Mouse (Mus musculus): ENCODE results near the gene Olfr521.
"Not testable (repeated sequence)": the region's sequence is repeated elsewhere in the genome, so short reads cannot be mapped to it uniquely, and the experiment has no call there.

Olfr521 gene

DNA sequence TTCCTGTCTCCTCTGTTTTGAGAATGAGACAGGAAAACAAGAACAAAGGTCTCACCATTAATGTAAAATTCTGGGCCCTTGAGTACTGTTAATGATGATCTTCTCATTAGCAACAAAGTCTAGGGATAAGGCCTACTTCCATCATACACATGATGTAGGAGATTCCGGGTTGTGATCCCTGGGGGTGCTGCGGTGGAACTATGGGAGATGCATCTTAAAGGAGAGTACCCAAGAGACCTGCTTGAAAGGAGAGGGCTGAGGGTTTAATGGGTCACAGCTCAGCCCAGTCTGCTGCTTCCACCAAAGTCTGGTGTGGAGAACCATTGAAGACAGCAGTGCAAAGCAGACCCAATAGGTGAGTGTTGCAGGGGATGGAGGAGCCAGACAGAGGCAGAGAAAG, at the start of gene Olfr521:
Gene Olfr521, plus strand, starts transcription at position 301 of the 400 bp plus-strand sequence.
- DNase-seq (ENCODE audit: low read depth in 2 of 2, low spot score in 2 of 2) = no peak

DNA sequence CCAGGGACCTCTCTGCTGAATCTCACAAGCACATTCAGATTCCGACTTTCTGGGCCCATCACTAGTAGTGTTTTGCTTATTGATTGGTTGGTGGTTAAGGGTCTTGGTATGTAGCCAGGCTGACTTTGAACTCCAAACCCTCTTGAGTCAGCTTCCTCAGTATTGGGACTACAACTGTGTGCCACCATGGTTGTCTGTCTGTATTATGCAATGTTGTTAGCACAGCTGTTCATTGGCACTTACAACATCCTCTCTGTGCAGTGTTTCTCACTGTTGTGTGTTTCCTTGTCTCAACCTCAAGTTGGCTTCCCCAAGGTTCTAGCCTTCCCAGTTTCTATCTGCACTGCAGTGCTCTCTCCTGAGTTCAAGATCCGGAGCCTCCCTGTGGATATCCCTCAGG, 46.8 kb upstream of the Olfr521 start:
- no peak for DNase-seq (ENCODE audit: low read depth in 2 of 2, low spot score in 2 of 2)

- DNase-seq (ENCODE audit: low read depth in 2 of 2, low spot score in 2 of 2) = no peak
Measured at GRCm38 (mm10) chr7:99729973-99730372, 33.3 kb upstream of the Olfr521 start, which contains the start of gene Olfr520. Gene Olfr520 (plus strand): TSS chr7:99730273.

GRCm38 (mm10) chr7:99734612-99735011, 28.7 kb upstream of the Olfr521 start:
- DNase-seq (ENCODE audit: low read depth in 2 of 2, low spot score in 2 of 2) = no peak

GRCm38 (mm10) chr7:99735491-99735890, 27.8 kb upstream of the Olfr521 start:
- DNase-seq (ENCODE audit: low read depth in 2 of 2, low spot score in 2 of 2) = not testable (repeated sequence)

- no peak for DNase-seq (ENCODE audit: low read depth in 2 of 2, low spot score in 2 of 2)
Measured at GRCm38 (mm10) chr7:99739276-99739675, 24.0 kb upstream of the Olfr521 start.

- DNase-seq (ENCODE audit: low read depth in 2 of 2, low spot score in 2 of 2) = peak in 1 of 2 experiments; percentile 13
Measured at GRCm38 (mm10) chr7:99781385-99781784, 18.1 kb downstream of the Olfr521 start.

DNA sequence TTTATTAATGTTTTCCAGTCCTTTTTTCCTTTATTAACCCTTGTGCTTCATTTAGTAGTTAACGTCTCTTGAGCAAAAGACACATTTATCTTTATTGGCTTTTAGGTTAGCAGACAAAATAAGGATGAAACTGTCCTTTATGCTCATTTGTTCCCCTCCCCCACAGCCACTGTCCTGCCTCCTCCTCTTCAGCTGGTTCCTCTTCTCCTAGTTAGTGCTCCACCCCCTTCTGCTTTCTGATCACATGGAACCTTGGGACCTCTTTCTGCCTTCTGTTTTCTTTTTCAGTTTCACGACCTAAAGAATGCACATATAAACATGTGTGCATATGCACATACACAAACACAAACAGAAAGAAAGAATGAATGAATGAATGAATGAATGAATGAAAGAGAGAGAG, 18.6 kb downstream of the Olfr521 start:
- DNase-seq (ENCODE audit: low read depth in 2 of 2, low spot score in 2 of 2) = no peak

DNA sequence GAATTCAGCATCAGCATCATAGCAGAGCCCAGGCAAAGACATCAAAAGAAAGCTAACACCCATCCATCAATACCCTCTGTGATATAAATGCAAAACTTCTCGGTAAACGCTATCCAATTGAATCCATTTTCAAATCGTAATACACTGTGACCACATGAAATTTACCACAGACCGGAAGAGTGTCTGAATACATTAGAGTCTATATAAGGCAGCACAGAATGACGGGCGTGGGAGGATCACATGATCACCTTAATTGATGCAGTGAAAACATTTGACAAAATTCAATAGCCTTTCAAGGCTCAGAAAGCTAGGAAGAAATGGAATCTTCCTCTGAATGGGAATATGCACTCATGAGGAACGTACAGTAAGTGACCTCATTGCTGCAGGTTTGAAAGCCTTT, 20.1 kb downstream of the Olfr521 start:
- no peak for DNase-seq (ENCODE audit: low read depth in 2 of 2, low spot score in 2 of 2)

GRCm38 (mm10) chr7:99785553-99785952, 22.2 kb downstream of the Olfr521 start:
- no peak for DNase-seq (ENCODE audit: low read depth in 2 of 2, low spot score in 2 of 2)

DNA sequence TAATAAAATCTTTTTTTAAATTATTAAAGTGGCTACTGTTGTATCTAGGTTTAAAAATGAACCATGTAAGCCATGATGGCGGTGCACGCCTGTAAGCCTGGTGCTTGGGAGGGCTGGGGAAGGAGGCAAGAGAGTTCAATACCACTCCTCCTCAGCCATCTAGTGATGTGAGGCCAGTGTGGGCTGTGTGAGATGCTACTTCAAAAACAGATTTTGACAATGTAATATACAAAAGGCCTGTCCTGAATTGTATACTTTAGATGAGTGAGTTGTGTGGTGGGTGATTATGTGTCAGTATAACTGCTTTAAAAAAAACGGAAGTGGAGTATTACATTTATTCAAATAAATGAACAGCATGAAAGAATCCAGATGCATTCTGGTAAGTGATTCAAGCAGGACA, 23.5 kb downstream of the Olfr521 start:
- no peak for DNase-seq (ENCODE audit: low read depth in 2 of 2, low spot score in 2 of 2)

- no peak for DNase-seq (ENCODE audit: low read depth in 2 of 2, low spot score in 2 of 2)
Measured at GRCm38 (mm10) chr7:99787935-99788334, 24.6 kb downstream of the Olfr521 start.

- no peak for DNase-seq (ENCODE audit: low read depth in 2 of 2, low spot score in 2 of 2)
Measured at GRCm38 (mm10) chr7:99788563-99788962, 25.3 kb downstream of the Olfr521 start.

DNA sequence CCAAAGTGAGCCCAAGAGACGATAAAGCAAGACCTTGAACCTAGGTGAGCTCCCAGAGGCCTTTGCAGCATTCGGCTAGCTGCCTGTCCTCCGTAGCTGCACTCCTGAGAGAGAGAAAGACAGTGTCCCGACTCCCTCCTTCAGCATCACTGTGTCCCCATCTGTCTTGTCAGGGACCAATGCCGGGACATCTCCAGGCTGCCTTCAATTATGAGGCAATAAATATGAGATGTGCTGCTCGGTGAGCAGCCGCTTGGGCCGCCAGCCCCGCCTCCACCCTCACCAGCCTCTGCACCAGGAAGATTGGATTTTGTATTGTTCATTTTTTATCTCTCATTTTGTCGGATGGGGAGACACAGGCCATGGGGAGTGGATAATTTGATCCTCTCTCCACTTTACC, 27.5 kb downstream of the Olfr521 start:
- no peak for DNase-seq (ENCODE audit: low read depth in 2 of 2, low spot score in 2 of 2)

DNA sequence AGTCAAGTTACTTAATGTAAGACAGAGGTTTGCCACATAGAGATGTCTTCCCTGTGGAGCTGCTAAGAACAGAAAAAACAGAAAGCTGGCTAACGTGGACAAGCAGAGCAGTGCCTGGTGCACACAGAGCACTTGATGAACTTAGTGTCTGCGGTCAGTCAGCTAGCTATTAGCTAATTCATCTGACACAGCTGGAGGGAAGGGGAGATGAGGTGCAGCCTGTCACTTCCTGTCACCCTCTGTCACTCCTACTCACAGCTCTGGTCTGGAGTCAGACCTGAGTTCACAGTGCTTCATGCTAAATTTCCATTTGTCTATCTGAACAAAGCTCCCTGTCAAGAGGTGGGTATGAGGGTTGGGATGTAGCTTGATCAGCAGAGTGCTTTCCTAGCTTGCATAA, 30.8 kb downstream of the Olfr521 start:
- no peak for DNase-seq (ENCODE audit: low read depth in 2 of 2, low spot score in 2 of 2)

GRCm38 (mm10) chr7:99795192-99795981, 32.1 kb downstream of the Olfr521 start:
- DNase-seq (ENCODE audit: low read depth in 2 of 2, low spot score in 2 of 2) = peak in 1 of 2 experiments; percentile 44

DNA sequence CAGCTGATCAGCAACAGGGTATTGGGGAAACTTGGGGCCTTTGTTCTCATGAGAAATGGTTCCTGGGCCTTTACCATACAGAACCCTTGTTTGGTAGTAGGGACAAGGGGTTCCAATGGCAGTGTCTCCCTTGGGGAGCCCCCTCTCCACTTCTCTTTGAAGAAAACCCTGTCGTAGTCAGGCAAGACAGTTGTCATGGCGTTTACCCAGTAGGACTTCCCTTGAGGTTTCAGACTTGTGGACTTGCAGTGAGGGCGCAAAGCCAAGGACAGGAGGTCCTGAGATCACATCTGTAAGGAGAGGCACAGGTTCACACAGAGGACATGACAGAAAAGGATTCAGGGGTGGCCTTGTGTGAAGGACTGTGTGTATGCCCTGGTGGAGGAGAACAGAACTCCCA, 33.2 kb downstream of the Olfr521 start:
- DNase-seq (ENCODE audit: low read depth in 2 of 2, low spot score in 2 of 2) = no peak

DNA sequence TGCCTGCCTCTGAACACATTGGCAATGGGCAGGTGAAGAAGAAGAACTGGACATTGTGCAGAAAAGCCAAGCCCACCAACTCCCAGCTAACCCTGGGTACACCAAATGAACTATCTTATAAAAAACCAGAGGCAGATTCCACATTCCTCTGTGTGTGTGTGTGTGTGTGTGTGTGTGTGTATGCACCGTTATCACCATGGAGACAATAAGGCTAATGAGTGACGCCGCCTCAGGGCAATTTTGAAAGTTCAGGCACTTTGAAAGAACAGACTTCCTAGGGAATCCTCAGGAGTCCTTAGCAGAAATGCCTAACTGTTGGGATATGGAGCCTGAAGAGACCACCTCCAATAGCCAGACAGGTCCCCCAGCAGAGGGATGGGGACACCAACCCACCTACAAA, 34.0 kb downstream of the Olfr521 start:
- DNase-seq (ENCODE audit: low read depth in 2 of 2, low spot score in 2 of 2) = no peak

DNA sequence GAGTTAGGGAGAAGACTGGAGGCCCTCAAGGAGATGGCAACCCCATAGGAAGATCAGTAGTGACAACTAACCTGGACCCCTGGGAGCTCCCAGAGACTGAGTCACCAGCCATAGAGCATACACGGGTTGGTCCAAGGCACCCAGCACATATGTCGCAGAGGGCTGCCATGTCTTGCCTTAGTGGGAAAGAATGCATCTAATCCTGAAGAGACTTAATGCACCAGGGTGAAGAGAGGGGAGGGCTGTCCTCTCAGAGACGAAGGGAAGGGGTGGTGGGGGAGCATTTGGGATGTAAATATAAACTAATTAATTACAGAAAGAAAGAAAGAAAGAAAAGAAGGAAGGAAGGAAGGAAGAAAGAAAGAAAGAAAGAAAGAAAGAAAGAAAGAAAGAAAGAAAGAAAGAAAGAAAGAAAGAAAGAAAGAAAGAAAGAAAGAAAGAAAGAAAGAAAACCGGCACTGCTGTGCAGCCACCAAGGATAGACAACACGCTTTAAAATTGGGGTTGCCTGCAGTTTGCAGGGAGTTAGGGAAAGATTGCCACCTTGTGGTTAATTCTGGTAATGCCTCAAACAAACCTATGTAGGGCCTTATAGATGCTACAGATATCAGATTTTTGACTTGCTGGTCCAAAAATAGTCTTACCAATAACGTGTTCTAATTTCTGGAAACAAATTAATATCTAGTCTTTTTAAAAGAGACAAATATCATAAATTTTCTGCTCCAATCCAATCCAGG, 34.8 kb downstream of the Olfr521 start:
- peak; percentile 59 to 74 for DNase-seq (ENCODE audit: low read depth in 2 of 2, low spot score in 2 of 2)

DNA sequence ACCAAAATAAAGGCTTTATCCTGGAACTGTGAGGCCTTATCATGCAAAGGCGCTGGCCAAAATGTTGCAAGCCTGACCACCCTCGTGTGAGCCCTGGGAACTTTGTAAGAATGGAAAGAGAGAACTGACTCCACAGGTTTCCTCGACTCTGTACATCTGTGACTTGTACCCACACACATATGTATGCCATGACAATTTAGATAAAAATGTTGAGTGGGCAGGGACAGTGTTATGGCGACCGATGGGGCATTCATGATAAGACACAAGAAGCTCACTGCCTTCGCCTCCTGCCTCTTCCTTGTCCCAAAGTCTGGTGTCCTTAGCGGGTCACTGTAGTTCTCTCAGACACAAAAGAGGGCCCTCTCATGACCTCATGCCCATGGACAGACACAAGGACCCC, 35.8 kb downstream of the Olfr521 start:
- DNase-seq (ENCODE audit: low read depth in 2 of 2, low spot score in 2 of 2) = no peak

GRCm38 (mm10) chr7:99803535-99803934, 40.2 kb downstream of the Olfr521 start:
- DNase-seq (ENCODE audit: low read depth in 2 of 2, low spot score in 2 of 2) = no peak

- not testable (repeated sequence) for DNase-seq (ENCODE audit: low read depth in 2 of 2, low spot score in 2 of 2)
Measured at GRCm38 (mm10) chr7:99804033-99804432, 40.7 kb downstream of the Olfr521 start.
